Mouse (Mus musculus) liver, postnatal 0 days (tissue): ENCODE data around the gene Accsl. TPM values are rescaled to one million over a fixed set of nuclear protein-coding genes. Genes with fewer than 3 reads are reported as not detected.

Experiments used
- ATAC-seq: fragments of 200-750 bp; cut with Nextera tagmentation; 2 replicates; pipeline ENCODE4 v1.8.0; 2017; ENCODE audit warnings: mild to moderate bottlenecking, moderate library complexity
- DNase-seq: peaks from one replicate; pipeline ENCODE4 v3.0.0-alpha.2; 2016
- H3K27ac ChIP-seq: fragments of 300-500 bp; sonication (generic); 2 replicates; pipeline ENCODE4 v1.5.1; 2014; ENCODE audit warnings: antibody characterized with exemption, moderate library complexity, mild to moderate bottlenecking, low read depth
- H3K27me3 ChIP-seq: fragments of 300-500 bp; sonication (generic); 2 replicates; pipeline ENCODE4 v1.6.1; 2014; ENCODE audit warnings: low read length, control low read depth, mixed read lengths; ENCODE audit not compliant: insufficient read depth
- H3K36me3 ChIP-seq: fragments of 300-500 bp; sonication (generic); replicated peaks from 2 replicates; pipeline ENCODE4 v1.6.1; 2014; ENCODE audit warnings: mild to moderate bottlenecking, control low read depth, low read length, moderate library complexity, mixed read lengths; ENCODE audit not compliant: insufficient read depth
- H3K4me1 ChIP-seq: fragments of 300-500 bp; sonication (generic); 2 replicates; pipeline ENCODE4 v1.6.1; 2014; ENCODE audit warnings: antibody characterized with exemption, mild to moderate bottlenecking, control low read depth; ENCODE audit not compliant: insufficient read depth
- H3K4me2 ChIP-seq: fragments of 300-500 bp; sonication (generic); 2 replicates; pipeline ENCODE4 v1.6.1; 2014; ENCODE audit warnings: low read depth, mild to moderate bottlenecking, low read length, moderate library complexity, mixed read lengths
- H3K4me3 ChIP-seq: fragments of 300-500 bp; sonication (generic); 2 replicates; pipeline ENCODE4 v1.5.1; 2014; ENCODE audit warnings: low read depth, low read length
- H3K9ac ChIP-seq: fragments of 300-500 bp; sonication (generic); replicated peaks from 2 replicates; pipeline ENCODE4 v1.6.1; 2014; ENCODE audit warnings: mild to moderate bottlenecking, moderate library complexity
- H3K9me3 ChIP-seq: fragments of 300-500 bp; sonication (generic); 2 replicates; pipeline ENCODE4 v1.6.1; 2016; ENCODE audit warnings: mild to moderate bottlenecking, control low read depth, low read length, mixed read lengths
- CTCF ChIP-seq: sonication (generic); IDR thresholded peaks from 2 replicates; pipeline ENCODE4 v1.5.1; 2016; ENCODE audit warnings: antibody characterized with exemption, low read depth
- EP300 ChIP-seq: IDR thresholded peaks from 2 replicates; pipeline ENCODE4 v1.6.1; 2016; ENCODE audit warnings: antibody characterized with exemption, low read depth, mild to moderate bottlenecking
- WGBS: fragments of 180-500 bp; shearing (Covaris S2); extraction: QIAGEN DNeasy Blood & Tissue Kit; methylation state at CpG from one replicate; pipeline ENCODE4 v1.1.7; 2014; ENCODE audit not compliant: insufficient replicate concordance; 5-methylcytosine and 5-hydroxymethylcytosine counted together
- polyA plus RNA-seq: library from polyadenylated mRNA; unstranded; fragments of >200 nt; fragmentation: Nextera tagmentation; extraction: Ambion mirVana; gene quantifications from 2 replicates; pipeline ENCODE4 v1.2.1, GENCODE M21; 2015

Accsl gene
- polyA plus RNA-seq, 1 experiment from 2014 or later: 0.13 TPM

GRCm38 (mm10) chr2:93888366-93888765 is 19.4 kb upstream of the Accsl start:
- no peak overlapping the region for H3K4me3 ChIP-seq
- DNase-seq: no peak
- ATAC-seq: no peak
- H3K36me3 ChIP-seq: no peaks in the 10 kb centered on the region
- TF ChIP-seq EP300 (no peak), CTCF (no peak)
- H3K27me3 ChIP-seq: no peaks in the 10 kb centered on the region
- H3K4me2 ChIP-seq: no peak overlapping the region
- H3K4me1 ChIP-seq: no peaks in the 10 kb centered on the region
- 70% methylated on average over 6 of the region's 6 CpGs for WGBS
- no peak overlapping the region for H3K27ac ChIP-seq
- H3K9ac ChIP-seq: no peak overlapping the region
- H3K9me3 ChIP-seq: no peaks in the 10 kb centered on the region

GRCm38 (mm10) chr2:93887273-93887672 is 18.3 kb upstream of the Accsl start:
- H3K4me1 ChIP-seq: no peaks in the 10 kb centered on the region
- H3K27ac ChIP-seq: no peak overlapping the region
- no peak for DNase-seq
- H3K27me3 ChIP-seq: no peaks in the 10 kb centered on the region
- TF ChIP-seq EP300: no peak
- TF ChIP-seq CTCF: no peak
- ATAC-seq: no peak
- H3K4me2 ChIP-seq: no peak overlapping the region
- H3K9me3 ChIP-seq: no peaks in the 10 kb centered on the region
- no peaks in the 10 kb centered on the region for H3K36me3 ChIP-seq
- no peak overlapping the region for H3K9ac ChIP-seq
- 33% methylated on average over 11 of the region's 11 CpGs for WGBS
- H3K4me3 ChIP-seq: no peak overlapping the region

GRCm38 (mm10) chr2:93886013-93886794 is 17.2 kb upstream of the Accsl start:
- H3K9me3 ChIP-seq: no peaks in the 10 kb centered on the region
- 0 out of 2 replicates have a peak, but pooled peaks cover 1% of the 10 kb centered on the region for H3K4me1 ChIP-seq
- no peak for DNase-seq
- H3K27ac ChIP-seq: no peak overlapping the region
- H3K9ac ChIP-seq: no peak overlapping the region
- H3K27me3 ChIP-seq: no peaks in the 10 kb centered on the region
- no peak for ATAC-seq
- TF ChIP-seq EP300 (no peak), CTCF (no peak)
- H3K4me3 ChIP-seq: no peak overlapping the region
- 55% methylated on average over 10 of the region's 10 CpGs for WGBS
- H3K36me3 ChIP-seq: no peaks in the 10 kb centered on the region
- H3K4me2 ChIP-seq: no peak overlapping the region

- Histone ChIP-seq H3K27me3 (no peaks in the 10 kb centered on the region), H3K9me3 (no peaks in the 10 kb centered on the region), H3K4me3 (no peak overlapping the region), H3K27ac (no peak overlapping the region), H3K4me1 (0 out of 2 replicates have a peak, but pooled peaks cover 3% of the 10 kb centered on the region), H3K36me3 (no peaks in the 10 kb centered on the region), H3K9ac (no peak overlapping the region), H3K4me2 (no peak overlapping the region)
- WGBS: 51% methylated on average over 5 of the region's 5 CpGs
- TF ChIP-seq CTCF (peak; percentile 35), EP300 (no peak)
- no peak for DNase-seq
- ATAC-seq: no peak
Measured at GRCm38 (mm10) chr2:93883066-93883465, 14.1 kb upstream of the Accsl start.

- no peak overlapping the region for H3K4me2 ChIP-seq
- H3K9ac ChIP-seq: no peak overlapping the region
- no peaks in the 10 kb centered on the region for H3K9me3 ChIP-seq
- H3K27ac ChIP-seq: no peak overlapping the region
- no peak for DNase-seq
- H3K4me1 ChIP-seq: 0 out of 2 replicates have a peak, but pooled peaks cover 3% of the 10 kb centered on the region
- TF ChIP-seq CTCF (no peak), EP300 (no peak)
- no peaks in the 10 kb centered on the region for H3K27me3 ChIP-seq
- 80% methylated on average over 9 of the region's 9 CpGs for WGBS
- H3K4me3 ChIP-seq: no peak overlapping the region
- no peaks in the 10 kb centered on the region for H3K36me3 ChIP-seq
- ATAC-seq: no peak
Measured at GRCm38 (mm10) chr2:93881640-93882367, 12.8 kb upstream of the Accsl start.

- Histone ChIP-seq H3K4me1 (0 out of 2 replicates have a peak, but pooled peaks cover 3% of the 10 kb centered on the region), H3K9me3 (no peaks in the 10 kb centered on the region), H3K27ac (no peak overlapping the region), H3K4me2 (no peak overlapping the region), H3K9ac (no peak overlapping the region), H3K4me3 (no peak overlapping the region), H3K36me3 (no peaks in the 10 kb centered on the region), H3K27me3 (no peaks in the 10 kb centered on the region)
- 45% methylated on average over 3 of the region's 3 CpGs for WGBS
- TF ChIP-seq EP300 (no peak), CTCF (no peak)
- 0 out of 2 replicates have a peak, but pooled peaks have one; percentile 17 for ATAC-seq
- peak; percentile 45 for DNase-seq
Measured at GRCm38 (mm10) chr2:93880981-93881380, 12.0 kb upstream of the Accsl start.
